Mouse (Mus musculus): Measurements from ENCODE around the gene Chn2. TPM values are rescaled to one million over a fixed set of nuclear protein-coding genes. Genes with fewer than 3 reads are reported as not detected.

The Chn2 gene
- polyA plus RNA-seq, 1 experiment from 2014 or later = 13.4 TPM

DNA sequence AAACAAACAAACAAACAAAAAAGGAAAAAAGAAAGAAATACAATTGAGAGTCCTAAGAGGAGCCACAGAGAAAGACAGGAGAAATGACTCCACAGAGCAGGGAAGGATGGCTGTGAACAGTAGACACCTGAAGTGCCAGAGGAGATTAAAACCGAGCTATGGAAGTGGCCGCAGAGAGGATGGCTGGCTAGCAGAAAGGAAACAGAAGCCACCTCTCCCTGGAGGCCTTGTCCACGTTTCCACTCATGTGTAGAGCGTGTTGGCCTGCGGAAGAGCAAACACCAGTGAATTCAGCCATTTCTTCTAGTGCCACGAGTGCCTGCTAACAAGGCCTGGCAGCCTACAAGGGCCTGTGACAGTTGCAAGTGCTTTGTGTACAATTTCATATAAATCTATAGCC lies 75.1 kb downstream of the Chn2 start:
- H3K27ac ChIP-seq = no peak overlapping the region
- no peaks in the 10 kb centered on the region for H3K36me3 ChIP-seq
- WGBS = 89% methylated on average over 6 of the region's 6 CpGs
- DNase-seq (ENCODE audit: low spot score) = no peak
- H3K9me3 ChIP-seq = no peaks in the 10 kb centered on the region
- H3K4me1 ChIP-seq (replicated peaks) = peaks cover 32% of the 10 kb centered on the region
- H3K27me3 ChIP-seq (ENCODE audit: insufficient read depth, poor library complexity, severe bottlenecking) = no peaks in the 10 kb centered on the region
- H3K4me3 ChIP-seq = no peak overlapping the region

DNA sequence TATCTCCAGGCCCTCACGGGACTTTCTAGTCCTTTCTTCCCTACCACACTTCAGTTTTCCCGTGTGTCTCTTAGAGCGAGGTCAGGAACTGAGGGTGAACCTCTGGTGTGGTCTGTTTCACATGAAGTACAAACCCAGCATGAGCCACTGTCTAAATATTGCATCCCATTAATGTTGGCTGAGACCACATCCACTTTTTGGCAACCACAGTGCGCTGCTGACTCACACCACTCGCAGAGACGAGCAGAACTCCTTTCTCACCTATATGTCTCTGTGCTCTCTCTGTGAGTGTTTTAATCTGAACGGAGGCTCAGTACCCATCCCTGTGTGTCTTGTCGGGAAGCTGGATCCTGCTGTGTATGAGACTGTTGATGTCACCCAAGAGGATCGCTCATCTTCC lies 76.9 kb downstream of the Chn2 start:
- Histone ChIP-seq H3K27ac (no peak overlapping the region), H3K4me3 (no peak overlapping the region), H3K9me3 (no peaks in the 10 kb centered on the region), H3K27me3 (ENCODE audit: insufficient read depth, poor library complexity, severe bottlenecking) (no peaks in the 10 kb centered on the region), H3K36me3 (no peaks in the 10 kb centered on the region), H3K4me1 (replicated peaks) (peaks cover 33% of the 10 kb centered on the region)
- 90% methylated on average over 9 of the region's 9 CpGs for WGBS
- no peak for DNase-seq (ENCODE audit: low spot score)

DNA sequence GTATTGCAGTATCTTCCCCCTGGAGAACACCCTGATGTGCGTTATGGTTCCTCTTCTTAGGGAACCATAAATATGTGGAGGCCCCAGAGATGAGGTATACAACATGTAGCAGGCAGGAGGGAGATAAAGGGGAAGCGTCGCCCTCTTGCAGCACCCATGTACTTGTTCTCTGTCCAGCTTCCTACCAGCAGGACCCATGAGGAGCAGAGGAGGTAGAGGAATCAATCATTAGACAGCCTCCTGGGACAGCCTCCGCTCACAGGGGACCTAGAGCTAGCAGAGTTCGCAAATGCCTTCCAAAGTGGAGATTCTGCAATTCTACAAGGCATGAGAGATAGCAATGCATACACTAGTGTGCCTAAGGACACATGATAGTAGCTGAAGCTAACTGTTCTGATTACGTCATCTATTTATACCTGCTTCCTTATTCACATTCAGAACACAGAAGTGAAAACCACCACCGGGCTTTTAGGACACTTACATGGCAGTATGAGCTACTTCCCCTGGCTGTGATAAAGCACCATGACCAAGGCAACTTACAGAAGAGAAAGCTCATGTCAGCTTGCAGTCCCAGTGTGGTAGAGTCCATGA lies 77.7 kb downstream of the Chn2 start:
- Histone ChIP-seq H3K4me1 (replicated peaks) (peaks cover 25% of the 10 kb centered on the region), H3K27me3 (ENCODE audit: insufficient read depth, poor library complexity, severe bottlenecking) (no peaks in the 10 kb centered on the region), H3K4me3 (no peak overlapping the region), H3K9me3 (no peaks in the 10 kb centered on the region), H3K27ac (no peak overlapping the region), H3K36me3 (no peaks in the 10 kb centered on the region)
- DNase-seq (ENCODE audit: low spot score) = no peak
- 91% methylated on average over 7 of the region's 7 CpGs for WGBS

DNA sequence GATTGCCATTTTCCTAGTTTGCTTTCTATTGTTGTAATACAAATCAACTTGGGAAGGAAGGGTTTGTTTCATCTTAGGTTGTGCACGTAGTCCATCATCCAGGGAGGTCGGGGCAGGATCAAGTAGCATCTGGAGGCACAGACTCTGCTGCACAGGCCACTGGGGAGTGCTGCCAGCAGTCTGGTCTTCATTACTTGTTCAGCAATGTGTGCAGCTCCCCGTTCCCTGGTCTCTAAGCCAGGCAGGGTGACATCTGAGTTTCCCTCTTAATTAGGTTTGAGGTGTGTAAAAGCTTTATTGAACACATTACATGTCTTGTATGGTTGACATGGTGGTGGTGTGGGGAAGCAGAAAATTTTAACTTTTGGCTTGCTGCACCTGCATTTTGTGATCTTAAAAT lies 79.0 kb downstream of the Chn2 start:
- no peak overlapping the region for H3K27ac ChIP-seq
- no peaks in the 10 kb centered on the region for H3K27me3 ChIP-seq (ENCODE audit: insufficient read depth, poor library complexity, severe bottlenecking)
- WGBS = 72% methylated on average over 3 of the region's 3 CpGs
- no peak for DNase-seq (ENCODE audit: low spot score)
- H3K9me3 ChIP-seq = no peaks in the 10 kb centered on the region
- H3K4me1 ChIP-seq (replicated peaks) = peaks cover 18% of the 10 kb centered on the region
- no peaks in the 10 kb centered on the region for H3K36me3 ChIP-seq
- H3K4me3 ChIP-seq = no peak overlapping the region

DNA sequence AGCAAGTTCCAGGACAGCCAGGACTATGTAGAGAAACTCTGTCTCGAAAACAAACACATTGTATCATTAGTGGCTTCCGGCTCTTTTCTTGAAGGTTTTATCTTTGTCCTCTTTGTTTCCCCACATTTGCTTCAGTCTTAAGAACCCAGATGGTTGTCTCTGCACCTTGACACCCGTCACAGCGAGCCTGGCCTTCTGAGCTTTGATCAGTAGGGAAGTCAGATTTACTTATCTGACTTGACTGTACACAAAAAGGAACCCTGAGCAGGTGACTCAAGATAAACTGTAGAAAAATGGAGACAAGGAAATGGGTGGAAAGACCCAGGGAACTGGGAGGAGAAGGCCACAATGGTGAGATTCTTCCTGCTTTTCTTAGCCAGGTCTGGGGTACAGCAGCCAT lies 79.5 kb downstream of the Chn2 start:
- Histone ChIP-seq H3K27me3 (ENCODE audit: insufficient read depth, poor library complexity, severe bottlenecking) (no peaks in the 10 kb centered on the region), H3K36me3 (no peaks in the 10 kb centered on the region), H3K4me3 (no peak overlapping the region), H3K27ac (no peak overlapping the region), H3K9me3 (no peaks in the 10 kb centered on the region), H3K4me1 (replicated peaks) (peaks cover 18% of the 10 kb centered on the region)
- DNase-seq (ENCODE audit: low spot score) = no peak
- WGBS = 88% methylated on average over 4 of the region's 4 CpGs

DNA sequence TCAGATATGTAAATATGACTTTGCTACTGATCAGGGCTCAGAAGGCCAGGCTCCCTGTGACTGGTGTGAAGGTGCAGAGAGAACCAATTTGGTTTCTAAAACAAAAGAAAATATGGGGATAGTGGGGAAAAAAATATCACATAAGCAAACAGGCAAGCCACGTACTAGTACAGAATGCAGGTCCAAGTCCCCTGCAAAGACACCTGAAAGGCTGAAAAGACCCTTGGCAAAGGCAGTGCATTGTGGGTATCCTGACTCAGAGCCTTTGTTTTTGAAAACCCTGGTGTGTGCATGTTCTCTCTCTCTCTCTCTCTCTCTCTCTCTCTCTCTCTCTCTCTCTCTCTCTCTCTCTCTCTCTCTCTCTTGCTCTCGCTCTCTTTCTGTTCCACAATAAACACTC lies 80.1 kb downstream of the Chn2 start:
- Histone ChIP-seq H3K27ac (no peak overlapping the region), H3K9me3 (no peaks in the 10 kb centered on the region), H3K27me3 (ENCODE audit: insufficient read depth, poor library complexity, severe bottlenecking) (no peaks in the 10 kb centered on the region), H3K36me3 (no peaks in the 10 kb centered on the region), H3K4me1 (replicated peaks) (peaks cover 18% of the 10 kb centered on the region), H3K4me3 (no peak overlapping the region)
- 68% methylated on average over 2 of the region's 2 CpGs for WGBS
- no peak for DNase-seq (ENCODE audit: low spot score)

DNA sequence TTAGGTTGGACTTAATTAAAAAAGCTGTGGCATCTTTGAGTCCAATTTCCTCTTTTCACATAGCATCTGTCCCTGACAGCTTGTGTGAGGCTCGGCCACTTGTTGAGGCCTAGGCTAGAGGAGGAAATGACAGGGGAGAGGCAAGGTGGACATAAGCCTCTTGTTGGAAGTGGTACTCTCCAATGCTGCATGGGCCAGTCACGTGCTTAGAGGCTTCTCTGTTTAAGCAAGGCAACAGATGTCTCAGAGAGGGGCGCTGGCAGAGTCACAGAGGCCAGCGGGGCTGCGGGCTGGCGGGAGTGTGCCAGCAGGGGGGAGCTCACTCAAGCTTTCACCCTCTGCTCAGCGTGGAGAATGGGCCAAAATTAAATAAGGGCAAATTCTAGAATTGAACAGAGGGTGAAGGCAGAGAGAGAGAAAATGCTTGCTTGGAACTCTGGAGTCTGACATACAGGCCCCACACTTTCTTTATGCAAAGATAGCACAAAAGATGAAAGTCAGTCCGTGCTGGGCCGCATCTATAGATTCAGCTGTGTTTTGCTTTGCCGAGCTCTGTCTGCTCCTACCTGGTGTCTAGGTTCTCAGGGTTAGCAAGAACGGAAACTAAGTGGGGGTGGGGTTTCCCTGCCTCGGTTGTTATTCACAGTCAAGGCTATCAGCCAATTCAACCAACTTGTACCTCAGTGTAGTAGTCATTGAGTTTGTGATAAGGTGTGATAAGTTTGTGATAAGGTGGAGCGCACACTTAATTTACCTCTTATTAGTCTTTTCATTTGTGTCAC lies 80.7 kb downstream of the Chn2 start:
- H3K4me3 ChIP-seq = no peak overlapping the region
- H3K27ac ChIP-seq = peak overlapping the region; percentile 36; the same call in 1 of the 2 replicates
- no peaks in the 10 kb centered on the region for H3K9me3 ChIP-seq
- peaks cover 18% of the 10 kb centered on the region for H3K4me1 ChIP-seq (replicated peaks)
- no peaks in the 10 kb centered on the region for H3K36me3 ChIP-seq
- H3K27me3 ChIP-seq (ENCODE audit: insufficient read depth, poor library complexity, severe bottlenecking) = no peaks in the 10 kb centered on the region
- DNase-seq (ENCODE audit: low spot score) = peak; percentile 47
- WGBS = 21% methylated on average over 13 of the region's 13 CpGs

DNA sequence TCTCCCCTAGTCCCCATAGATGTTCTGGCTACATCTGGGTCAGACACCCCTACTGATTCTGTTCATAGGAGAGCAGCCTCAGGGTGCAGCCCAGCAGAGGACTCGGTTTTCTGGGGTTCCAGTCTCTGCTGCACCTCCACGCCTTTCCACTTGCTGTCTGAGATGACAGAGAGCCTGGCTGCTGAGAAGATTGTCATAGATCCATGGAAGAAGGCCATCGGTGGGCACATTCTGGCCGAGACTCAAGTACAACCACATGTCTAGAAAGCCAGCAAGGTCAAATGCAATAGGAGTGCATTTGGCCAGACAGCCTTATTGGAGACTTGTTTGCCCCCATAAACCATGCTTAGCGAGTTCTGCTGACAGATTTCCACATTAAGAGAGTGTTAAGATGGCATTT lies 81.5 kb downstream of the Chn2 start:
- no peak overlapping the region for H3K27ac ChIP-seq
- H3K36me3 ChIP-seq = no peaks in the 10 kb centered on the region
- peaks cover 20% of the 10 kb centered on the region for H3K4me1 ChIP-seq (replicated peaks)
- no peaks in the 10 kb centered on the region for H3K27me3 ChIP-seq (ENCODE audit: insufficient read depth, poor library complexity, severe bottlenecking)
- no peaks in the 10 kb centered on the region for H3K9me3 ChIP-seq
- H3K4me3 ChIP-seq = no peak overlapping the region
- no peak for DNase-seq (ENCODE audit: low spot score)
- 86% methylated on average over 5 of the region's 5 CpGs for WGBS

DNA sequence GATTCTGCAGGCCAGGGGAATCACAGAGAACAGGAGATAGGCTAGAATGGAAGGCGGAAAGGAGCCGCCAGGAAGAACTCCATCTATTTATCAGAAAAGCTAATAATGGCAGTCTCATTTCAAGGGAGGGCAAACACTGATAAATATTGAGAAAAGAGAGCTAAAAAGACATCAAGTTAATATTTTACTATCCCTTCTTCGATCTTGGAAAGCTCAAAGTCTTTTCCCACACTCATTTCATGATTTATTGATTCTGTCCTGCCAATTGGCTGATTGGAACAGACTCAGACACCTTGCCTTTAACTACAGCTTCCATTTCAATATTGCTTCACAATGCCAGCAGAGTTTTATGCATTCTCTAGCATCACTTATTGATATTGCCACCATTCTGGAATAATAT lies 85.2 kb downstream of the Chn2 start:
- no peak overlapping the region for H3K4me3 ChIP-seq
- H3K9me3 ChIP-seq = no peaks in the 10 kb centered on the region
- 84% methylated on average over 3 of the region's 3 CpGs for WGBS
- H3K27ac ChIP-seq = no peak overlapping the region
- H3K36me3 ChIP-seq = no peaks in the 10 kb centered on the region
- no peaks in the 10 kb centered on the region for H3K27me3 ChIP-seq (ENCODE audit: insufficient read depth, poor library complexity, severe bottlenecking)
- DNase-seq (ENCODE audit: low spot score) = no peak
- H3K4me1 ChIP-seq (replicated peaks) = peaks cover 13% of the 10 kb centered on the region

DNA sequence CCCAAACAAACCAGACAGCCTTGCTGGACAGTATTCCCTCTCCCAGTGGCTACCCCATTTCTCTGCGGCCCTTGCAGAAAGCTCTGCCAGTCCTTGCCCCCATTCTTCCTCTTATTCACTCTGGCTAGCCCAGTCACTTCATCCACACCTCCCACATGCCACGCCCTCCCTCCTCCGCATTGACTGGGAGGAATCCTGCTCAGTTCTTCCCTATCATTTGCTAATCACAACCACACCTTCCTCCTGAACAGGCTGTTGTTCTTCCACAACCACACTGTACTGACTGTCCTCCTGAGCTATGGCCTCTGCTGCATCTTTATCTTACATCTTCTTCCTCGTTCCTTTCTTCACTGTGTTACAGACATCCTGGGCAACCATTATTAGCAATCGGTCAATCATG lies 86.2 kb downstream of the Chn2 start:
- H3K4me3 ChIP-seq = no peak overlapping the region
- DNase-seq (ENCODE audit: low spot score) = no peak
- no peaks in the 10 kb centered on the region for H3K36me3 ChIP-seq
- 80% methylated on average over 5 of the region's 5 CpGs for WGBS
- no peaks in the 10 kb centered on the region for H3K9me3 ChIP-seq
- 0 out of 2 replicates have a peak, but pooled peaks cover 3% of the 10 kb centered on the region for H3K4me1 ChIP-seq (replicated peaks)
- no peak overlapping the region for H3K27ac ChIP-seq
- H3K27me3 ChIP-seq (ENCODE audit: insufficient read depth, poor library complexity, severe bottlenecking) = no peaks in the 10 kb centered on the region

DNA sequence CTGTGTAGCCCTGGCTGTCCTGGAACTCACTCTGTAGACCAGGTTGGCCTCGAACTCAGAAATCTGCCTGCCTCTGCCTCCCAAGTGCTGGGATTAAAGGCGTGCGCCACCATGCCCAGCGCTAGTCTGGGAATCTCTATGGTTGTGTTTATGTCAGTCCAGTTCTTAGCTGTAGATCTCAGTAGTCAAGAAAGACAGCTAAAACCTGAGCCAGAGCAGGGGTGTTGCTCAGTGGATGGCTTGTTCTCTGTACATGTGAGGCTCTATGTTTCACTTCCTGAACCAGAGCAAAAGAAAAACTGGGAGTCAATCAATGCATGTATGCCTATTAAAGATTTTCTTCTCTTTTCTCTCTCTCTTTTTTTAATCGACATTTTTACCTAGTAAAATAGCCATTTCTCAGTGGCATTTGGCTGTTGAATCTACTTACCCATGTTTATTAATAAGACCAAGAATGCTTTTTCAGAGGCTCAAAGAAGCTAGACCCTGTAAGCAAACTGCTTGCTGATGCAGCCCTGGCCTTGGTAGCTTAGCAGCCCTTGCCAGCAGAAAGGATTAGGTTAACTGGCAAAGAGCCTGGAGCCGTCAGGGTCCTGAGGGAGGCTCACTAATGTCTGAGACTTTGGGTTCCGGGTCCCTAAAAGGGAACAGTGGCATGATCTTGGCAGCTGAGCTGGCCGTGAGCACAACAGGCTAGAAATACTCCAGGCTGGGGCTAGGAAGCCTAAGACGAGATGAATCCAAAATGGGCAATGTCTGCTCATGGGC lies 87.1 kb downstream of the Chn2 start:
- 89% methylated on average over 9 of the region's 9 CpGs for WGBS
- DNase-seq (ENCODE audit: low spot score) = no peak
- no peaks in the 10 kb centered on the region for H3K27me3 ChIP-seq (ENCODE audit: insufficient read depth, poor library complexity, severe bottlenecking)
- no peak overlapping the region for H3K27ac ChIP-seq
- no peak overlapping the region for H3K4me3 ChIP-seq
- H3K36me3 ChIP-seq = no peaks in the 10 kb centered on the region
- H3K9me3 ChIP-seq = no peaks in the 10 kb centered on the region
- 0 out of 2 replicates have a peak, but pooled peaks cover 2% of the 10 kb centered on the region for H3K4me1 ChIP-seq (replicated peaks)

DNA sequence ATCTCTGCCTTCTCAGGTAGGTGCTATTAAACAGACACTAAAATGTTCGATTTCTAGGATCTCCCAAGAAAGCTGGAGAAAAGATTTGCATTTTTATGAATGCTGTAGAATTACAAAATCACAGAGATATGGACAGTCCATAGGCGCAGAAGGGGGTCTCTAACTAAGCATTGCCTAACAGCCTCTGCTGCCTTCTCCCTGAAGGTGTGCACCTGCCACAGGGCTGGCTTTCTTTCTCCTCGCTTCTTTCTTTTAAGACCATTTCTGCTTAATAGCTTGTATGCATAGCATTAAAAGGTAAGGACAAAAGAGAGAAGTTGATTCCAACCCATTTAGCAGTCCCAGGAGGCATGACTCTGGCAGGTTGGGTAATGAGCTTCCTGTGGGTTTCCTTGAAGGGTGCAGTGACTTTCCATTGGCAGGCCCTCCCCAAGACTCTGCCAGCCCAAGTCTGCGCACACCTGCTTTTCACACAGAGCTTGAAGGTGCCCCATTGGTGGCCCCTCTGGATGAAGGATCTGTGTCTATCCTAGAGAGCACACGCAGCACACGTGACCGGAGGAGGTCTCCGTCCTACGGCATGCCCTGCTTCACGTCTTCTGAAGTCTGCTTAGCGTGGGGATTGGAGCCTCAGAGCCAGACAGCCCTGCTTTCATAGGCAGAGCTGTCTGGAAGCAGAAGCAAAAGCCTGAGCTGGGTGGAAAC lies 87.8 kb downstream of the Chn2 start:
- H3K36me3 ChIP-seq = no peaks in the 10 kb centered on the region
- DNase-seq (ENCODE audit: low spot score) = no peak
- H3K4me1 ChIP-seq (replicated peaks) = 0 out of 2 replicates have a peak, but pooled peaks cover 2% of the 10 kb centered on the region
- WGBS = 88% methylated on average over 11 of the region's 11 CpGs
- H3K27ac ChIP-seq = no peak overlapping the region
- no peaks in the 10 kb centered on the region for H3K27me3 ChIP-seq (ENCODE audit: insufficient read depth, poor library complexity, severe bottlenecking)
- H3K9me3 ChIP-seq = no peaks in the 10 kb centered on the region
- no peak overlapping the region for H3K4me3 ChIP-seq
